Mouse (Mus musculus) forebrain, embryonic 13.5 days (tissue): ENCODE measurements around the gene 4930544D05Rik. TPM values are rescaled to one million over a fixed set of nuclear protein-coding genes. Genes with fewer than 3 reads are reported as not detected.
A peak's percentile ranks its signal among the peaks of the same experiment; 100 is the strongest.

ENCODE experiments used
- ATAC-seq: fragments of 200-750 bp; cut with Nextera tagmentation; 2 replicates; pipeline ENCODE4 v1.8.0; 2017
- H3K27ac ChIP-seq: fragments of 300-500 bp; sonication (generic); 2 replicates; pipeline ENCODE4 v1.5.1; 2015; ENCODE audit warnings: inconsistent platforms, mild to moderate bottlenecking, moderate library complexity
- H3K27me3 ChIP-seq: fragments of 300-500 bp; sonication (generic); 2 replicates; pipeline ENCODE4 v1.6.1; 2015; ENCODE audit warnings: mild to moderate bottlenecking, inconsistent platforms
- H3K36me3 ChIP-seq: fragments of 300-500 bp; sonication (generic); 2 replicates; pipeline ENCODE4 v1.6.1; 2015; ENCODE audit warnings: mild to moderate bottlenecking, inconsistent platforms; ENCODE audit not compliant: poor library complexity, severe bottlenecking
- H3K4me1 ChIP-seq: fragments of 300-500 bp; sonication (generic); 2 replicates; pipeline ENCODE4 v1.6.1; 2015; ENCODE audit warnings: inconsistent platforms
- H3K4me2 ChIP-seq: fragments of 300-500 bp; sonication (generic); 2 replicates; pipeline ENCODE4 v1.6.1; 2015; ENCODE audit warnings: inconsistent platforms, mild to moderate bottlenecking, moderate library complexity
- H3K4me3 ChIP-seq: fragments of 300-500 bp; sonication (generic); 2 replicates; pipeline ENCODE4 v1.5.1; 2015; ENCODE audit warnings: mild to moderate bottlenecking, inconsistent platforms
- H3K9ac ChIP-seq: fragments of 300-500 bp; sonication (generic); 2 replicates; pipeline ENCODE4 v1.6.1; 2015; ENCODE audit warnings: mild to moderate bottlenecking, inconsistent platforms
- H3K9me3 ChIP-seq: fragments of 300-500 bp; sonication (generic); replicated peaks from 2 replicates; pipeline ENCODE4 v1.6.1; 2016; ENCODE audit warnings: inconsistent platforms
- WGBS: fragments of 180-500 bp; shearing (Covaris S2); methylation state at CpG from one replicate; pipeline ENCODE4 v1.1.7; 2015; 5-methylcytosine and 5-hydroxymethylcytosine counted together
- polyA plus RNA-seq: library from polyadenylated mRNA; unstranded; fragments of >200 nt; fragmentation: Nextera tagmentation; extraction: Ambion mirVana; gene quantifications from 2 replicates; pipeline ENCODE4 v1.2.1, GENCODE M21; 2015

The 4930544D05Rik gene
- polyA plus RNA-seq, 1 experiment from 2014 or later: not detected

- Histone ChIP-seq H3K9ac (no peak overlapping the region), H3K27ac (no peak overlapping the region)
Measured at GRCm38 (mm10) chr11:70583022-70583714, 32.5 kb upstream of the 4930544D05Rik start.

GRCm38 (mm10) chr11:70583775-70584174 lies 31.9 kb upstream of the 4930544D05Rik start:
- H3K27ac ChIP-seq: no peak overlapping the region
- 93% methylated on average over 7 of the region's 7 CpGs for WGBS
- H3K27me3 ChIP-seq: no peaks in the 10 kb centered on the region
- no peak overlapping the region for H3K4me2 ChIP-seq
- H3K36me3 ChIP-seq: no peaks in the 10 kb centered on the region
- no peak overlapping the region for H3K4me3 ChIP-seq
- H3K4me1 ChIP-seq: peaks cover 45% of the 10 kb centered on the region
- ATAC-seq: no peak
- H3K9ac ChIP-seq: no peak overlapping the region
- H3K9me3 ChIP-seq: no peaks in the 10 kb centered on the region

More at GRCm38 (mm10) chr11:70583022-70583714, 32.5 kb upstream of the 4930544D05Rik start:
- Histone ChIP-seq H3K27me3 (no peaks in the 10 kb centered on the region), H3K4me2 (no peak overlapping the region), H3K9me3 (no peaks in the 10 kb centered on the region), H3K4me3 (no peak overlapping the region), H3K36me3 (no peaks in the 10 kb centered on the region), H3K4me1 (peaks cover 51% of the 10 kb centered on the region)
- no peak for ATAC-seq
- 78% methylated on average over 6 of the region's 6 CpGs for WGBS

- ATAC-seq: no peak
- Histone ChIP-seq H3K9me3 (no peaks in the 10 kb centered on the region), H3K4me2 (no peak overlapping the region), H3K27ac (no peak overlapping the region; the same call in 1 of the 2 replicates), H3K9ac (peak overlapping the region; percentile 18; the same call in 1 of the 2 replicates), H3K4me1 (peaks cover 36% of the 10 kb centered on the region), H3K4me3 (no peak overlapping the region), H3K27me3 (no peaks in the 10 kb centered on the region), H3K36me3 (no peaks in the 10 kb centered on the region)
- 42% methylated on average over 7 of the region's 7 CpGs for whole genome bisulfite sequencing
Measured at GRCm38 (mm10) chr11:70585457-70585856, 30.2 kb upstream of the 4930544D05Rik start.

GRCm38 (mm10) chr11:70586261-70586660 lies 29.4 kb upstream of the 4930544D05Rik start:
- WGBS: 90% methylated on average over 3 of the region's 3 CpGs
- Histone ChIP-seq H3K4me1 (peaks cover 32% of the 10 kb centered on the region), H3K27me3 (no peaks in the 10 kb centered on the region), H3K36me3 (no peaks in the 10 kb centered on the region), H3K27ac (no peak overlapping the region), H3K4me3 (no peak overlapping the region), H3K9ac (no peak overlapping the region), H3K9me3 (no peaks in the 10 kb centered on the region), H3K4me2 (no peak overlapping the region)
- ATAC-seq: no peak

GRCm38 (mm10) chr11:70586954-70587353 lies 28.7 kb upstream of the 4930544D05Rik start:
- Histone ChIP-seq H3K27ac (no peak overlapping the region), H3K36me3 (no peaks in the 10 kb centered on the region), H3K27me3 (no peaks in the 10 kb centered on the region), H3K4me1 (peaks cover 32% of the 10 kb centered on the region), H3K9ac (no peak overlapping the region), H3K4me2 (no peak overlapping the region), H3K4me3 (no peak overlapping the region), H3K9me3 (no peaks in the 10 kb centered on the region)
- ATAC-seq: no peak
- WGBS: 80% methylated on average over 5 of the region's 5 CpGs

- Histone ChIP-seq H3K27ac (no peak overlapping the region), H3K4me1 (peaks cover 10% of the 10 kb centered on the region), H3K27me3 (no peaks in the 10 kb centered on the region), H3K4me2 (no peak overlapping the region), H3K9me3 (no peaks in the 10 kb centered on the region), H3K9ac (no peak overlapping the region), H3K4me3 (no peak overlapping the region), H3K36me3 (peaks cover 4% of the 10 kb centered on the region; the same call in 1 of the 2 replicates)
- whole genome bisulfite sequencing: 93% methylated on average over 1 of the region's 1 CpGs
- no peak for ATAC-seq
Measured at GRCm38 (mm10) chr11:70591733-70592132, 23.9 kb upstream of the 4930544D05Rik start.

GRCm38 (mm10) chr11:70594253-70594989 lies 21.2 kb upstream of the 4930544D05Rik start:
- no peak overlapping the region for H3K27ac ChIP-seq
- no peak overlapping the region for H3K4me3 ChIP-seq
- H3K36me3 ChIP-seq: peaks cover 27% of the 10 kb centered on the region
- no peaks in the 10 kb centered on the region for H3K9me3 ChIP-seq
- no peak for ATAC-seq
- no peak overlapping the region for H3K9ac ChIP-seq
- H3K4me2 ChIP-seq: no peak overlapping the region
- peaks cover 14% of the 10 kb centered on the region for H3K4me1 ChIP-seq
- 89% methylated on average over 15 of the region's 15 CpGs for WGBS
- no peaks in the 10 kb centered on the region for H3K27me3 ChIP-seq

- Histone ChIP-seq H3K27me3 (no peaks in the 10 kb centered on the region), H3K4me3 (no peak overlapping the region), H3K4me1 (peaks cover 14% of the 10 kb centered on the region), H3K27ac (peak overlapping the region; percentile 51), H3K36me3 (peaks cover 33% of the 10 kb centered on the region), H3K9ac (no peak overlapping the region), H3K4me2 (no peak overlapping the region), H3K9me3 (no peaks in the 10 kb centered on the region)
- WGBS: 73% methylated on average over 2 of the region's 2 CpGs
- no peak for ATAC-seq
Measured at GRCm38 (mm10) chr11:70595638-70596037, 20.0 kb upstream of the 4930544D05Rik start.

- peak overlapping the region; percentile 51 for H3K27ac ChIP-seq
- 41% methylated on average over 4 of the region's 4 CpGs for WGBS
- peaks cover 14% of the 10 kb centered on the region for H3K4me1 ChIP-seq
- no peak for ATAC-seq
- H3K4me2 ChIP-seq: no peak overlapping the region
- peaks cover 33% of the 10 kb centered on the region for H3K36me3 ChIP-seq
- H3K9me3 ChIP-seq: no peaks in the 10 kb centered on the region
- no peak overlapping the region for H3K4me3 ChIP-seq
- no peaks in the 10 kb centered on the region for H3K27me3 ChIP-seq
- H3K9ac ChIP-seq: 0 out of 2 replicates have a peak overlapping the region, but pooled peaks have one; percentile 9
Measured at GRCm38 (mm10) chr11:70596094-70596493, 19.6 kb upstream of the 4930544D05Rik start.

GRCm38 (mm10) chr11:70597301-70597700 lies 18.3 kb upstream of the 4930544D05Rik start:
- 92% methylated on average over 6 of the region's 6 CpGs for WGBS
- H3K4me3 ChIP-seq: no peak overlapping the region
- H3K27ac ChIP-seq: no peak overlapping the region
- ATAC-seq: no peak
- H3K4me2 ChIP-seq: no peak overlapping the region
- peaks cover 14% of the 10 kb centered on the region for H3K4me1 ChIP-seq
- no peaks in the 10 kb centered on the region for H3K27me3 ChIP-seq
- H3K36me3 ChIP-seq: peaks cover 43% of the 10 kb centered on the region
- no peaks in the 10 kb centered on the region for H3K9me3 ChIP-seq
- no peak overlapping the region for H3K9ac ChIP-seq

GRCm38 (mm10) chr11:70598451-70598953 lies 17.1 kb upstream of the 4930544D05Rik start:
- Histone ChIP-seq H3K27me3 (no peaks in the 10 kb centered on the region), H3K9ac (no peak overlapping the region), H3K4me1 (peaks cover 14% of the 10 kb centered on the region), H3K36me3 (peaks cover 55% of the 10 kb centered on the region), H3K4me3 (no peak overlapping the region), H3K4me2 (no peak overlapping the region), H3K9me3 (no peaks in the 10 kb centered on the region), H3K27ac (no peak overlapping the region)
- no peak for ATAC-seq
- 95% methylated on average over 9 of the region's 9 CpGs for WGBS

- H3K27me3 ChIP-seq: no peaks in the 10 kb centered on the region
- no peaks in the 10 kb centered on the region for H3K4me1 ChIP-seq
- ATAC-seq: no peak
- H3K27ac ChIP-seq: peak overlapping the region; percentile 31; the same call in 1 of the 2 replicates
- WGBS: 61% methylated on average over 14 of the region's 14 CpGs
- no peak overlapping the region for H3K4me3 ChIP-seq
- H3K9me3 ChIP-seq: no peaks in the 10 kb centered on the region
- H3K36me3 ChIP-seq: peaks cover 86% of the 10 kb centered on the region
- H3K4me2 ChIP-seq: no peak overlapping the region
- no peak overlapping the region for H3K9ac ChIP-seq
Measured at GRCm38 (mm10) chr11:70605024-70605566, 10.6 kb upstream of the 4930544D05Rik start.
